Mouse (Mus musculus): ENCODE data around the gene Meis2.

Gene Meis2

GRCm38 (mm10) chr2:116065570-116066005 lies at the start of gene Meis2:
TSS of gene Meis2 (minus strand) at chr2:116065839.
- in situ Hi-C loops (cut with MboI, MseI): loop anchor here (5.0 to 25.0 kb wide), 6 partner anchors 211 to 1418 kb away; partner anchors contain the start of genes BC052040 (in 1 of the 2) and Fam98b (in 1 of the 2)

GRCm38 (mm10) chr2:116106194-116106593 lies 40.6 kb upstream of the Meis2 start:
- in situ Hi-C loops (cut with MboI, MseI): loop anchor here (10.0 to 25.0 kb wide), 2 partner anchors 1841 to 1844 kb away; no protein-coding TSS in a partner anchor

- in situ Hi-C loops (cut with MboI, MseI): loop anchor here (10.0 to 25.0 kb wide), 2 partner anchors 1840 to 1843 kb away; no protein-coding TSS in a partner anchor
Observed at GRCm38 (mm10) chr2:116105179-116105578, 39.5 kb upstream of the Meis2 start.

- in situ Hi-C loops (cut with MboI, MseI): loop anchor here (10.0 to 25.0 kb wide), 2 partner anchors 1839 to 1841 kb away; no protein-coding TSS in a partner anchor
Observed at GRCm38 (mm10) chr2:116103411-116103996, 37.9 kb upstream of the Meis2 start.

GRCm38 (mm10) chr2:116101221-116101620 lies 35.6 kb upstream of the Meis2 start:
- in situ Hi-C loops (cut with MboI, MseI): loop anchor here (10.0 to 25.0 kb wide), 2 partner anchors 1836 to 1839 kb away; no protein-coding TSS in a partner anchor

GRCm38 (mm10) chr2:116080961-116081360 lies 15.3 kb upstream of the Meis2 start:
- in situ Hi-C loops (cut with MboI, MseI): loop anchor here in 1 of 2 experiments (5.0 kb wide), 1 partner anchor 939 kb away; no protein-coding TSS in a partner anchor

GRCm38 (mm10) chr2:116078841-116079240 lies 13.2 kb upstream of the Meis2 start:
- in situ Hi-C loops (cut with MboI, MseI): no loop called here

- in situ Hi-C loops (cut with MboI, MseI): no loop called here
Observed at GRCm38 (mm10) chr2:116077716-116078115, 12.1 kb upstream of the Meis2 start.

GRCm38 (mm10) chr2:116076752-116077480 lies 11.3 kb upstream of the Meis2 start:
- in situ Hi-C loops (cut with MboI, MseI): no loop called here

GRCm38 (mm10) chr2:116075902-116076301 lies 10.3 kb upstream of the Meis2 start:
- in situ Hi-C loops (cut with MboI, MseI): no loop called here

- in situ Hi-C loops (cut with MboI, MseI): no loop called here
Observed at GRCm38 (mm10) chr2:116075477-116075876, 9.8 kb upstream of the Meis2 start.

- in situ Hi-C loops (cut with MboI, MseI): loop anchor here (25.0 kb wide), 4 partner anchors 488 to 1287 kb away; partner anchors contain the start of genes BC052040 (in 1 of the 2) and Fam98b (in 1 of the 2)
Observed at GRCm38 (mm10) chr2:116074726-116075440, 9.2 kb upstream of the Meis2 start.

GRCm38 (mm10) chr2:116074061-116074460 lies 8.4 kb upstream of the Meis2 start:
- in situ Hi-C loops (cut with MboI, MseI): loop anchor here (25.0 kb wide), 4 partner anchors 487 to 1288 kb away; partner anchors contain the start of genes BC052040 (in 1 of the 2) and Fam98b (in 1 of the 2)

- in situ Hi-C loops (cut with MboI, MseI): loop anchor here (25.0 kb wide), 4 partner anchors 486 to 1289 kb away; partner anchors contain the start of genes BC052040 (in 1 of the 2) and Fam98b (in 1 of the 2)
Observed at GRCm38 (mm10) chr2:116073311-116073904, 7.8 kb upstream of the Meis2 start.

GRCm38 (mm10) chr2:116072706-116073105 lies 7.1 kb upstream of the Meis2 start:
- in situ Hi-C loops (cut with MboI, MseI): loop anchor here (25.0 kb wide), 4 partner anchors 485 to 1290 kb away; partner anchors contain the start of genes BC052040 (in 1 of the 2) and Fam98b (in 1 of the 2)

- in situ Hi-C loops (cut with MboI, MseI): loop anchor here (25.0 kb wide), 4 partner anchors 485 to 1290 kb away; partner anchors contain the start of genes BC052040 (in 1 of the 2) and Fam98b (in 1 of the 2)
Observed at GRCm38 (mm10) chr2:116072321-116072640, 6.6 kb upstream of the Meis2 start.

- in situ Hi-C loops (cut with MboI, MseI): loop anchor here (25.0 kb wide), 4 partner anchors 484 to 1291 kb away; partner anchors contain the start of genes BC052040 (in 1 of the 2) and Fam98b (in 1 of the 2)
Observed at GRCm38 (mm10) chr2:116071571-116072320, 6.1 kb upstream of the Meis2 start.

- in situ Hi-C loops (cut with MboI, MseI): loop anchor here (25.0 kb wide), 4 partner anchors 484 to 1291 kb away; partner anchors contain the start of genes BC052040 (in 1 of the 2) and Fam98b (in 1 of the 2)
Observed at GRCm38 (mm10) chr2:116070614-116071425, 5.2 kb upstream of the Meis2 start.
